Mouse (Mus musculus): Measurements from ENCODE around the gene Gpr85.
"Not testable (repeated sequence)": the region's sequence is repeated elsewhere in the genome, so short reads cannot be mapped to it uniquely, and the experiment has no call there.

The Gpr85 gene

GRCm38 (mm10) chr6:13839345-13840054 is at the start of gene Gpr85:
Gpr85 (minus strand) TSS chr6:13839942.
- DNase-seq (ENCODE audit: low read depth, low spot score) = peak; percentile 6

GRCm38 (mm10) chr6:13884877-13885592 is 45.3 kb upstream of the Gpr85 start:
- DNase-seq (ENCODE audit: low read depth, low spot score) = no peak

DNA sequence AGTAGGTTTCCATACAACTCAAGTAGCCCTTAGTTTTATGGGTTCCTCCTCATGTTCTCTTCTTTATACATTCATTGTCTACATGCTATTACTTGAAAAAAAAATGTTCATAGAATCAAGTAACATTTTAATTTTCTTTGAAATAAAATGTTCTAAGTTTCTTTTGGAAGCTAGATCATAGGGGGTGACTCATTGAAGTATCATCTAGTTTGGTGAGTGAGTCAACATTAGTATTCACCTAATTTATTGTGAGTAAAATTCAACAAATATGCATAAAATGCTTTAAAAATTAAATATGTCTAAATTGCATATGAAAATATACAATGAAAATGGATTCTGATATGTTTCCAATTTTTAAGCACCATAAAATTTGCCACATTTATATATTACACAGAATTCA is 43.2 kb upstream of the Gpr85 start:
- DNase-seq (ENCODE audit: low read depth, low spot score) = no peak

DNA sequence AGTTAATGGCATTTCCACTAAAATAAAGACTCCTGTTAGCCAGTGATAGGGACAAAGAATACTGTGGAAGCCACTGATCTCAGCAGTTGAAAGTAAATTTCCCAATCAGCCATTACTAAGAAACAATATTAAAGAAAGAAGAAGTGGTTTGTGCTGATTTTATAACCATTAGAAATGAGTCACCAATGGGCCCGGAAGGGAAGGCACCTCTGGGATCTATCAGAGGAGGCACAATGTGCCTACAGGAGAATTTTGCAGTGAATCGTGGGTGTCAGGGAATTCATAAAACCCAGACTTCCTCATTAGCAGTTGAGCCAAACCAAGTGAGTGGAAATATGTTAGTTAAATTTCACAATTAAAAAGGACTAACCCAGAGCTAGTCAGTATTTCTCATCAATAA is 34.2 kb upstream of the Gpr85 start:
- no peak for DNase-seq (ENCODE audit: low read depth, low spot score)

GRCm38 (mm10) chr6:13872076-13872475 is 32.3 kb upstream of the Gpr85 start:
- no peak for DNase-seq (ENCODE audit: low read depth, low spot score)

- no peak for DNase-seq (ENCODE audit: low read depth, low spot score)
These were observed 31.9 kb upstream of the Gpr85 start for GRCm38 (mm10) chr6:13871625-13871958.

GRCm38 (mm10) chr6:13870919-13871624 is 31.3 kb upstream of the Gpr85 start, which contains the start of gene 2610001J05Rik:
2610001J05Rik (minus strand) TSS chr6:13871518.
- peak; percentile 93 for DNase-seq (ENCODE audit: low read depth, low spot score)

- peak; percentile 10 for DNase-seq (ENCODE audit: low read depth, low spot score)
These were observed 30.6 kb upstream of the Gpr85 start for GRCm38 (mm10) chr6:13870289-13870741.

GRCm38 (mm10) chr6:13860596-13860995 is 20.9 kb upstream of the Gpr85 start:
- no peak for DNase-seq (ENCODE audit: low read depth, low spot score)

GRCm38 (mm10) chr6:13859877-13860585 is 20.3 kb upstream of the Gpr85 start:
- DNase-seq (ENCODE audit: low read depth, low spot score) = no peak

- DNase-seq (ENCODE audit: low read depth, low spot score) = no peak
These were observed 14.5 kb upstream of the Gpr85 start for GRCm38 (mm10) chr6:13854230-13854629.

GRCm38 (mm10) chr6:13853244-13853643 is 13.5 kb upstream of the Gpr85 start:
- no peak for DNase-seq (ENCODE audit: low read depth, low spot score)

GRCm38 (mm10) chr6:13846031-13846430 is 6.3 kb upstream of the Gpr85 start:
- not testable (repeated sequence) for DNase-seq (ENCODE audit: low read depth, low spot score)

DNA sequence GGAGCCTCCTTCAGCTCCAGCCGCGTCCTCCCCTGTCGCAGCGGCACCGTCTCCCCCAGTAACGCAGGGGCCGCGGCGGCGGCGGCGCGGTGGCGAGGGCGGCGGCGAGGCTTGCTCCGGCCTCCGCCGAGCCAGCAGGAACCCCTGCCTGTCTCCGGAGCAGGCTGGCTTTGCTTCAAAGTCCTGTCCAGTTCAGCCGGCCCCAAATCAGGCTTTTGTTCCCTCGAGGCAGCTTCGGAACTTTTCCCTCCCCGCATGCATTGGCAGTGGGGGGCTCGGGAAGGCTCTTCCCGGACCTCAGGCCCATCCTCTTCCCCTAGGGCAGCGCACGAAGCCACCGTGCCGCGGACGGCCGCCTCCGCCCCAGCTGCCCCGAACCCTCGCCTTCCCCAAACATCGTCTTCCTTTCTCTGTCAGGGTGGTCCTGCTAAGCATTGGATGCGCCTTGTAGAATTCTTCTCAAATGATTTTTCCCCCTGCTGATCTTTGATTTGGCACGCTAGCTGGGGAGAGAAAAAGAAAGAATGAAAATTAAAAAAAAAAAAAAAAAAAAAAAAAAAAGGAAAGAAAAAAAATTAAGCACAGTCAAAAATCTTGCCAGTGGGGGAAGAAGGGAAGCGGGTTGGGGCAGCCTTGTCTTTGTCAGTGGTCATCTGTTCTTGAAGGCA is 931 bp downstream of the Gpr85 start:
- DNase-seq (ENCODE audit: low read depth, low spot score) = peak; percentile 55

- DNase-seq (ENCODE audit: low read depth, low spot score) = no peak
These were observed 1.6 kb downstream of the Gpr85 start for GRCm38 (mm10) chr6:13837916-13838676.

GRCm38 (mm10) chr6:13836967-13837570 is 2.7 kb downstream of the Gpr85 start:
- no peak for DNase-seq (ENCODE audit: low read depth, low spot score)

DNA sequence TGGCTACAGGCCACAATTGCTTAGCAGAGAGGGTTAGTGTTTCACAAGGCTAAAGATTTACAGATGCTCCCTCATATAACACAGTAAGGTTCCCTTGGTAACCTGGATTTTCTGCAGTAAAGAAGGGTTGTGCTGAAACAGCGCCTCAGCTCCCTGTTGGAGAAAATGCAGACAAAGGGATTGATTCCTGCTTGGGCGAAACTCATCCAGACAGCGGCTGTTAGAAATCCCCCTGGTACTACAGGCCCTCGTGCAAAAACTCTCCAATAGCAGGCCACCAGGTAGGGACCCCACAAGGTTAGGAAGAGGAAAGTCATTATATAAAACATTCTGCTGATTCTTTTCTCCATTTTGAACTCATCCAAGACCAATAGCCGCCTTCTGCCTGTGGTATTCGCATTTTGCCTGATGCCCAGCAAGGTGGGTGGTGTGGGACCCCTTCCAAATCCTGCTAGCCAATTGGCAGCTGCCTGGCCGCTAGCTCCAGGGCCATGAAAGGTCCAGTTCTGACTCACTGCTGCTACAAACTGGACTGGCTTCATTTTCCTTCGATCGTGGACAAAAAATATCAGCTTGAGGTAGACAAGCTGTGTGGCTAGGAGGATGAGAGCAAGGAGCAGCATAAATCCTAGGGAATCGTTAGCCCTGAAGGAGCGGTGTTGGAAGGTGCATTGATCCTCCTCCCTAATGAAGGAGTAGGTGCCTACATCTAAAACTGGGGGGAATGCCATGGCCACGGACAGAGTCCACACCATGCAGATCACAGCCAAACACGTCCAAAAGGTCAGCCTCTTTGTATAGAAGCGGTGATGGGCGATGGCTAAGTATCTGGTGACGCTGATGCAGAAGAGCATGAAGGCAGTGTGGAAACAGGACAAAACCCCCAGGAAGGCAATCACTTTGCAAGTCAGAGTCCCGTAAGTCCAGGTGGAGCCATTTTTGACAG is 3.7 kb downstream of the Gpr85 start:
- DNase-seq (ENCODE audit: low read depth, low spot score) = no peak

DNA sequence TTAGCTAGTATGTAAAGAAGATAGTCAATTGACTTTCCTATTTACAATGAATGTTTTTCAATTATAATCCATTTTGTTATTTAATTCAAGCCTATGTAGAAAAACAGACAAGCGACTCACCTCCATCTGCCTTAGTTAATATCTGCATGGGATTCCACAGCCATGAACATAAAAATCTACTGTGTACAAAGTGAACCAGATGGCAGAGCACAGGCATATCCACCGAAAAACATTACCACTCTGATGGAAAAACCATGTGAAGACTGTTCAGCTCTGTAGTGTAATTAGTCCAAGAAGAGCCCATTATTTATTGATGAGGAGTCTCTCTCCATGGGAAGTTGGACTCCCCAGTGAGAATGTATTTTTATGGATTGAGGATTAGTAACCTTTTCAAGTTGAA is 7.0 kb downstream of the Gpr85 start:
- no peak for DNase-seq (ENCODE audit: low read depth, low spot score)

GRCm38 (mm10) chr6:13828877-13829276 is 10.9 kb downstream of the Gpr85 start:
- no peak for DNase-seq (ENCODE audit: low read depth, low spot score)

All from CD4-positive, CD25-positive, alpha-beta regulatory T cell, adult 2 months (primary cell).